Mouse (Mus musculus) embryonic facial prominence, embryonic 11.5 days (tissue): ENCODE measurements around the gene Cacna2d4. TPM values are rescaled to one million over a fixed set of nuclear protein-coding genes. Genes with fewer than 3 reads are reported as not detected.
"Not testable (repeated sequence)": the region's sequence is repeated elsewhere in the genome, so short reads cannot be mapped to it uniquely, and the experiment has no call there.

Experiments used
- ATAC-seq: fragments of 200-750 bp; cut with Nextera tagmentation; replicated peaks from 2 replicates; pipeline ENCODE4 v1.8.0; 2017; ENCODE audit warnings: low read depth; ENCODE audit not compliant: insufficient number of reproducible peaks, low FRiP score, low TSS enrichment
- DNase-seq: peaks from one replicate; pipeline ENCODE4 v3.0.0-alpha.2; 2015; ENCODE audit warnings: low spot score
- H3K27ac ChIP-seq: fragments of 300-500 bp; sonication (generic); replicated peaks from 2 replicates; pipeline ENCODE4 v1.5.1; 2014; ENCODE audit warnings: mild to moderate bottlenecking, low read depth, low read length, control low read depth
- H3K27me3 ChIP-seq: fragments of 300-500 bp; sonication (generic); 2 replicates; pipeline ENCODE4 v1.6.1; 2014; ENCODE audit warnings: mild to moderate bottlenecking, low read length, moderate library complexity, mixed read lengths; ENCODE audit not compliant: control insufficient read depth, insufficient read depth
- H3K36me3 ChIP-seq: fragments of 300-500 bp; sonication (generic); replicated peaks from 2 replicates; pipeline ENCODE4 v1.6.1; 2014; ENCODE audit warnings: low read depth, mild to moderate bottlenecking, low read length, moderate library complexity, mixed read lengths; ENCODE audit not compliant: control insufficient read depth, insufficient read depth
- H3K4me1 ChIP-seq: fragments of 300-500 bp; sonication (generic); 2 replicates; pipeline ENCODE4 v1.6.1; 2014; ENCODE audit warnings: low read length, mixed read lengths; ENCODE audit not compliant: control insufficient read depth, insufficient read depth
- H3K4me2 ChIP-seq: fragments of 300-500 bp; sonication (generic); 2 replicates; pipeline ENCODE4 v1.6.1; 2014; ENCODE audit warnings: low read depth, mild to moderate bottlenecking, control low read depth, low read length, moderate library complexity
- H3K4me3 ChIP-seq: fragments of 300-500 bp; sonication (generic); 2 replicates; pipeline ENCODE4 v1.5.1; 2014; ENCODE audit warnings: low read depth, low read length, control low read depth
- H3K9ac ChIP-seq: fragments of 300-500 bp; sonication (generic); replicated peaks from 2 replicates; pipeline ENCODE4 v1.6.1; 2014; ENCODE audit warnings: mild to moderate bottlenecking, control low read depth, low read length
- H3K9me3 ChIP-seq: fragments of 300-500 bp; sonication (generic); replicated peaks from 2 replicates; pipeline ENCODE4 v1.6.1; 2016; ENCODE audit warnings: mild to moderate bottlenecking, low read length, inconsistent platforms, mixed read lengths; ENCODE audit not compliant: control insufficient read depth
- WGBS: fragments of 180-500 bp; shearing (Covaris S2); extraction: QIAGEN DNeasy Blood & Tissue Kit; methylation state at CpG from one replicate; pipeline ENCODE4 v1.1.7; 2014; 5-methylcytosine and 5-hydroxymethylcytosine counted together
- polyA plus RNA-seq: library from polyadenylated mRNA; unstranded; fragments of >200 nt; fragmentation: Nextera tagmentation; extraction: Ambion mirVana; gene quantifications from 2 replicates; pipeline ENCODE4 v1.2.1, GENCODE M21; 2014

Cacna2d4 gene
- polyA plus RNA-seq, 1 experiment from 2014 or later, result not detected

- Histone ChIP-seq H3K9ac (no peak overlapping the region), H3K4me2 (no peak overlapping the region), H3K4me1 (no peaks in the 10 kb centered on the region), H3K27me3 (no peaks in the 10 kb centered on the region), H3K9me3 (no peaks in the 10 kb centered on the region), H3K36me3 (no peaks in the 10 kb centered on the region), H3K27ac (no peak overlapping the region), H3K4me3 (no peak overlapping the region)
- DNase-seq (no peak), ATAC-seq (no peak)
- 45% methylated on average over 15 of the region's 15 CpGs for WGBS
Measured at GRCm38 (mm10) chr6:119198534-119199273, 37.6 kb upstream of the Cacna2d4 start.

GRCm38 (mm10) chr6:119199274-119199879 is 36.9 kb upstream of the Cacna2d4 start:
- H3K9me3 ChIP-seq, result no peaks in the 10 kb centered on the region
- no peaks in the 10 kb centered on the region for H3K27me3 ChIP-seq
- ATAC-seq (no peak), DNase-seq (no peak)
- no peak overlapping the region for H3K4me2 ChIP-seq
- 44% methylated on average over 8 of the region's 8 CpGs for WGBS
- H3K9ac ChIP-seq, result no peak overlapping the region
- H3K4me1 ChIP-seq, result no peaks in the 10 kb centered on the region
- no peaks in the 10 kb centered on the region for H3K36me3 ChIP-seq
- H3K27ac ChIP-seq, result no peak overlapping the region
- no peak overlapping the region for H3K4me3 ChIP-seq

- ATAC-seq (no peak), DNase-seq (no peak)
- WGBS, result 80% methylated on average over 5 of the region's 5 CpGs
- Histone ChIP-seq H3K27me3 (no peaks in the 10 kb centered on the region), H3K4me2 (no peak overlapping the region), H3K9me3 (no peaks in the 10 kb centered on the region), H3K27ac (no peak overlapping the region), H3K36me3 (no peaks in the 10 kb centered on the region), H3K9ac (no peak overlapping the region), H3K4me1 (no peaks in the 10 kb centered on the region), H3K4me3 (no peak overlapping the region)
Measured at GRCm38 (mm10) chr6:119200362-119200761, 36.0 kb upstream of the Cacna2d4 start.

DNA sequence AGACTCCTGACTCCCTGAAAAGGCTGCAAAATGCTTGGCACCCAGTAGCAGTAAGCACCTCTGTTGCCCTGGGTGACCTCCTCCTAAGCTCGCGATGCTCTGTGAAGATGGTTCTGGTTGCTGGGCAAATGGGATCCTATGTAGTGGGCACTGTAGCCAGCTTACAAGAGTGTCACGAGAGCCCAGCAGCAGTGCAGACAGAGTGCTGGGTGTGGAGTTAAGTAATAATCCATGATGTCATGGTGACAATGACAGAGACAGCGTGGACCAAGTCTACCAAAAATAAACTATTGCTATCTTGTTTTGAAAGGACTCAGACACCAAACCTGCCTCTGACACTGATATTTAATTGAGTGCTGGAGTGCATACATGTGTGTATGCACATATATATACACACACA is 34.8 kb upstream of the Cacna2d4 start:
- H3K4me1 ChIP-seq, result no peaks in the 10 kb centered on the region
- WGBS, result 91% methylated on average over 4 of the region's 4 CpGs
- no peak overlapping the region for H3K4me2 ChIP-seq
- H3K9me3 ChIP-seq, result no peaks in the 10 kb centered on the region
- DNase-seq (no peak), ATAC-seq (no peak)
- no peak overlapping the region for H3K27ac ChIP-seq
- H3K27me3 ChIP-seq, result no peaks in the 10 kb centered on the region
- H3K36me3 ChIP-seq, result no peaks in the 10 kb centered on the region
- no peak overlapping the region for H3K9ac ChIP-seq
- no peak overlapping the region for H3K4me3 ChIP-seq

DNA sequence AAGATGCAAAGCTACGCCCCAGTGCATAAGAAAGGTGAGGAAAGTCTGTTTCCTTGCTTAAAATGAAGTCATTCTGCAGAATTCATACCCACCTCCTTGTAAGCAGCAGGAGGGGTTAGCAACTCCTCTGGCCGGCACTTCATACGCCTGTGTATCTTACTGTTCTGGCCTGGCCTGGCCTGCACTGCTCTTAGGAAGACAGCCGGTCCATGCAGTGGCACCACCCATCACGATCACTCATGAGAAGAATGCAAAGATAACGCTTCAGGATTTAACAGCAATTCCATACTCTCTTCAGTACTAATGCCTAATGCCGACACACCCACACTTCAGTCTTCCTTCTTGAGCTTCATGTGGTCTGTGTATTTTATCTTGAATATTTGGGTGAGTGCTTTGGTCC is 32.0 kb upstream of the Cacna2d4 start:
- H3K9me3 ChIP-seq, result no peaks in the 10 kb centered on the region
- no peak overlapping the region for H3K4me3 ChIP-seq
- no peak overlapping the region for H3K4me2 ChIP-seq
- ATAC-seq (no peak), DNase-seq (no peak)
- WGBS, result 87% methylated on average over 7 of the region's 7 CpGs
- no peak overlapping the region for H3K27ac ChIP-seq
- no peaks in the 10 kb centered on the region for H3K36me3 ChIP-seq
- H3K27me3 ChIP-seq, result no peaks in the 10 kb centered on the region
- H3K4me1 ChIP-seq, result no peaks in the 10 kb centered on the region
- H3K9ac ChIP-seq, result no peak overlapping the region

DNA sequence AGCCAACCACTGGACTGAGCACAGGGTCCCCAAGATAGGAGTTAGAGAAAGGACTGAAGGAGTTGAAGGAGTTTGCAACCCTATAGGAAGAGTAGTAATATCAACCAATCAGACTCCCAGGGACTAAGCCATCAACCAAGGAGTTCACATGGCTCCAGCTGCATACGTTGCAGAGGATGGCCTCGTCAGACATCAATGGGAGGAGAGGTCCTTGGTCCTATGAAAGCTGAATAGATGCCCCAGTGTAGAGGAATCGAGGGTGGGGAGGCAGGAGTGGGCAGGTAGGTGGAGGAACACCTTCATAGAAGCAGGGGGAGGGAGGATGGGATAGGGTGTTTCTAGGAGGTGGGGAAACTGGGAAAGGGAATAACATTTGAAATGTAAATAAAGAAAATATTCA is 31.4 kb upstream of the Cacna2d4 start:
- no peaks in the 10 kb centered on the region for H3K36me3 ChIP-seq
- 65% methylated on average over 3 of the region's 3 CpGs for WGBS
- no peak overlapping the region for H3K27ac ChIP-seq
- ATAC-seq (no peak), DNase-seq (no peak)
- H3K4me2 ChIP-seq, result no peak overlapping the region
- no peaks in the 10 kb centered on the region for H3K9me3 ChIP-seq
- H3K4me3 ChIP-seq, result no peak overlapping the region
- no peaks in the 10 kb centered on the region for H3K4me1 ChIP-seq
- no peak overlapping the region for H3K9ac ChIP-seq
- no peaks in the 10 kb centered on the region for H3K27me3 ChIP-seq

GRCm38 (mm10) chr6:119206006-119206405 is 30.3 kb upstream of the Cacna2d4 start:
- H3K36me3 ChIP-seq, DNase-seq: not testable (repeated sequence)

DNA sequence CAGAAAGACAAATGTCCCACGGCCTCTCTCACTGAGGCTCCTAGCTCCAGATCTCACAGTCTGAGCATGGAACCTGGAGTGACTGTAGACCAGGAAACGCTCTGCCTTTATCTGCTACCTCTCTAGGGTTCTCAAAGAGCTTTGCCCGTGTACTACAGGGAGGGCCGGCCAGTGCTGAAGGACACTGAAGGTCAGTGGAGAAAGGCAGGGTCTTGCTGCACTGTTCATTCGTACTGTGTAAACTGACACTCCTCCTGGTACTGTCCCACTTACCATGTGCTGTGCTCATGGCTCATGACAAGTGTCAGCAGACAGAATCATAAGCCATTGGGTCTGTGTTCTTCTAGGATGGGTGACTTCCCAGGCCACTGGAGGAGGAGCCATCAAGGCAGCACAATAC is 23.0 kb upstream of the Cacna2d4 start:
- 85% methylated on average over 5 of the region's 5 CpGs for WGBS
- no peak for DNase-seq

More at GRCm38 (mm10) chr6:119206006-119206405, 30.3 kb upstream of the Cacna2d4 start:
- H3K4me3 ChIP-seq, ATAC-seq, H3K9ac ChIP-seq, H3K4me2 ChIP-seq, H3K9me3 ChIP-seq, H3K27me3 ChIP-seq, H3K4me1 ChIP-seq, H3K27ac ChIP-seq: not testable (repeated sequence)
- 92% methylated on average over 7 of the region's 7 CpGs for WGBS

More for the DNA sequence above, 23.0 kb upstream of the Cacna2d4 start:
- H3K27me3 ChIP-seq, result no peaks in the 10 kb centered on the region
- H3K36me3 ChIP-seq, result no peaks in the 10 kb centered on the region
- H3K9ac ChIP-seq, result no peak overlapping the region
- no peak overlapping the region for H3K27ac ChIP-seq
- ATAC-seq, result no peak
- no peaks in the 10 kb centered on the region for H3K9me3 ChIP-seq
- H3K4me3 ChIP-seq, result no peak overlapping the region
- no peaks in the 10 kb centered on the region for H3K4me1 ChIP-seq
- no peak overlapping the region for H3K4me2 ChIP-seq
